Comparison of ENCODE assay signal across 15 mouse cellular contexts in the genomic region with DNA sequence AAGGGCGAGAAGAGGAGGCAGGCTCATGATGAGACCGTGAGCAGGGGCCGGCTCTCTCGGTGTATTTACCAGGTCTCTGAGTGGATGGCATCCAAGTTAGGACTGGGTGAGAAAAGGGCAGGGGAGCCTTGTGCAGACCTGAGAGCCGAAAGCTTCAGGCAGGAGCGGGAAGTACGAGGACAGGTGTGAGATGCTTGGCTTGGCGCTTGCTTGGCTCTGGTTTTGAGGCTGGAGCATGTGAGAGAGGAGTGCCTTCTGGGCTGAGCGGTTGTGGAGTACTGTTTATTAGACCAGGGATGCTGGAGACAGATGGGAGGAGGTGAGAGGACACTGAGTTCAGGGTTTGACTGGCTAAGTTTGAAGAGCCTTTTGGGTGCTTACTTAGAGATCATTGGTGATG. TPM values are rescaled to one million over a fixed set of nuclear protein-coding genes. Genes with fewer than 3 reads are reported as not detected.
A peak's percentile ranks its signal among the peaks of the same experiment; 100 is the strongest.
DNase-seq lines count a peak whose midpoint lies in the region; ATAC-seq and TF ChIP-seq lines count a peak whose summit lies in the region.
"Had no signal": no experiment of that assay in that cellular context is flagged by ENCODE, and none has a peak within 500 bp of the region (broad histone marks: within the 10 kb centered on the region; RNA-seq: fewer than 3 reads in every experiment).

No protein-coding gene starts in this region.

- WGBS in hindbrain, embryonic 16.5 days = 65% methylated on average over 9 of the region's 9 CpGs
- WGBS in hindbrain, embryonic 11.5 days = 80% methylated on average over 9 of the region's 9 CpGs
- WGBS in midbrain, embryonic 10.5 days = 86% methylated on average over 9 of the region's 9 CpGs
- 78% methylated on average over 9 of the region's 9 CpGs for WGBS in midbrain, embryonic 14.5 days
- 18% methylated on average over 9 of the region's 9 CpGs for WGBS in cerebellum, adult 2 months
- 62% methylated on average over 9 of the region's 9 CpGs for WGBS in forebrain, embryonic 15.5 days

- no peak overlapping the region for H3K27ac ChIP-seq in hindbrain, embryonic 16.5 days (ENCODE audit: low read depth, low read length)
- H3K27ac ChIP-seq in hindbrain, embryonic 11.5 days (ENCODE audit: low read depth, low read length) = no peak overlapping the region
- peak overlapping the region; percentile 33; the same call in 1 of the 2 replicates for H3K27ac ChIP-seq in midbrain, embryonic 10.5 days (replicated peaks)
- no peak overlapping the region for H3K27ac ChIP-seq in midbrain, embryonic 14.5 days (replicated peaks; ENCODE audit: low read depth, low read length)
- no peak overlapping the region for H3K27ac ChIP-seq in cerebellum, adult 2 months (ENCODE audit: insufficient read depth, low read length)
- peak overlapping the region; percentile 1; the same call in 1 of the 2 replicates for H3K27ac ChIP-seq in forebrain, embryonic 15.5 days (replicated peaks)

- TF ChIP-seq POLR2A in cerebellum, adult 2 months (IDR thresholded peaks at IDR 0.05; ENCODE audit: borderline replicate concordance, insufficient read depth, low read length) = no peak

- H3K4me2 ChIP-seq in hindbrain, embryonic 16.5 days (ENCODE audit: low read length) = no peak overlapping the region
- H3K4me2 ChIP-seq in hindbrain, embryonic 11.5 days (replicated peaks; ENCODE audit: low read depth, low read length) = no peak overlapping the region
- no peak overlapping the region for H3K4me2 ChIP-seq in midbrain, embryonic 14.5 days (ENCODE audit: low read length)
- H3K4me2 ChIP-seq in forebrain, embryonic 15.5 days (replicated peaks) = no peak overlapping the region

- H3K4me1 ChIP-seq in hindbrain, embryonic 16.5 days (ENCODE audit: control insufficient read depth, insufficient read depth, low read depth, low read length) = peaks cover 12% of the 10 kb centered on the region
- H3K4me1 ChIP-seq in hindbrain, embryonic 11.5 days (replicated peaks; ENCODE audit: control insufficient read depth, insufficient read depth, low read length) = no peaks in the 10 kb centered on the region; the same call in 1 of the 2 replicates
- peaks cover 13% of the 10 kb centered on the region for H3K4me1 ChIP-seq in midbrain, embryonic 10.5 days
- H3K4me1 ChIP-seq in midbrain, embryonic 14.5 days (ENCODE audit: control insufficient read depth, insufficient read depth, low read length) = peaks cover 10% of the 10 kb centered on the region
- H3K4me1 ChIP-seq in cerebellum, adult 2 months (ENCODE audit: control insufficient read depth, insufficient read depth, low read length) = peaks cover 18% of the 10 kb centered on the region
- peaks cover 12% of the 10 kb centered on the region for H3K4me1 ChIP-seq in forebrain, embryonic 15.5 days

- no peak for TF ChIP-seq CTCF in cerebellum, adult 2 months (IDR thresholded peaks at IDR 0.05; ENCODE audit: borderline replicate concordance, insufficient read depth, low read depth, low read length)

- no peak overlapping the region for H3K9ac ChIP-seq in hindbrain, embryonic 16.5 days (ENCODE audit: low read depth, low read length)
- H3K9ac ChIP-seq in hindbrain, embryonic 11.5 days (ENCODE audit: low read depth, low read length) = no peak overlapping the region
- H3K9ac ChIP-seq in midbrain, embryonic 14.5 days (replicated peaks; ENCODE audit: low read length) = no peak overlapping the region
- no peak overlapping the region for H3K9ac ChIP-seq in forebrain, embryonic 15.5 days (replicated peaks)

- no peak for DNase-seq in hindbrain, embryonic 11.5 days (ENCODE audit: low spot score)
- no peak for DNase-seq in midbrain, embryonic 10.5 days (ENCODE audit: low spot score)
- DNase-seq in midbrain, embryonic 14.5 days = no peak
- peak; percentile 41 to 49 for DNase-seq in cerebellum, adult 2 months
- DNase-seq in retina, postnatal 1 day = no peak
- no peak for DNase-seq in thymus, postnatal 10 days (ENCODE audit: low spot score in 2 of 2)
- DNase-seq: gastrocnemius, postnatal 36 days; lung, adult 18-20 months had no signal

- no peaks in the 10 kb centered on the region for H3K27me3 ChIP-seq in hindbrain, embryonic 16.5 days (replicated peaks; ENCODE audit: control insufficient read depth, insufficient read depth, low read length)
- H3K27me3 ChIP-seq in hindbrain, embryonic 11.5 days (ENCODE audit: control insufficient read depth, insufficient read depth, low read length) = no peaks in the 10 kb centered on the region
- H3K27me3 ChIP-seq in midbrain, embryonic 10.5 days (ENCODE audit: low read depth, poor library complexity, severe bottlenecking) = no peaks in the 10 kb centered on the region
- H3K27me3 ChIP-seq in midbrain, embryonic 14.5 days (ENCODE audit: control insufficient read depth, insufficient read depth, low read length) = no peaks in the 10 kb centered on the region
- H3K27me3 ChIP-seq in cerebellum, adult 2 months (ENCODE audit: control insufficient read depth, insufficient read depth, low read length) = no peaks in the 10 kb centered on the region
- H3K27me3 ChIP-seq in forebrain, embryonic 15.5 days = no peaks in the 10 kb centered on the region

- no peaks in the 10 kb centered on the region for H3K36me3 ChIP-seq in hindbrain, embryonic 16.5 days (ENCODE audit: control insufficient read depth, insufficient read depth, low read length)
- no peaks in the 10 kb centered on the region for H3K36me3 ChIP-seq in hindbrain, embryonic 11.5 days (ENCODE audit: control insufficient read depth, insufficient read depth, low read length)
- H3K36me3 ChIP-seq in midbrain, embryonic 10.5 days = no peaks in the 10 kb centered on the region
- H3K36me3 ChIP-seq in midbrain, embryonic 14.5 days (ENCODE audit: control insufficient read depth, insufficient read depth, low read length) = no peaks in the 10 kb centered on the region
- no peaks in the 10 kb centered on the region for H3K36me3 ChIP-seq in forebrain, embryonic 15.5 days

- no peaks in the 10 kb centered on the region for H3K9me3 ChIP-seq in hindbrain, embryonic 16.5 days (ENCODE audit: control insufficient read depth, low read length)
- H3K9me3 ChIP-seq in hindbrain, embryonic 11.5 days (ENCODE audit: control insufficient read depth, low read length) = no peaks in the 10 kb centered on the region
- no peaks in the 10 kb centered on the region for H3K9me3 ChIP-seq in midbrain, embryonic 10.5 days (replicated peaks)
- no peaks in the 10 kb centered on the region for H3K9me3 ChIP-seq in midbrain, embryonic 14.5 days (ENCODE audit: control insufficient read depth, low read length)
- H3K9me3 ChIP-seq in forebrain, embryonic 15.5 days = no peaks in the 10 kb centered on the region

- peak; percentile 46; the same call in 1 of the 2 replicates for ATAC-seq in hindbrain, embryonic 16.5 days
- no peak for ATAC-seq in hindbrain, embryonic 11.5 days (ENCODE audit: low FRiP score)
- ATAC-seq in midbrain, embryonic 14.5 days (ENCODE audit: low FRiP score, low TSS enrichment) = no peak
- ATAC-seq in forebrain, embryonic 15.5 days (replicated peaks) = no peak
- ATAC-seq: activated CD4-positive, CD25-positive, alpha-beta regulatory T cell, adult 4 months; CD4-positive, CD25-positive, alpha-beta regulatory T cell, adult 4 months; intestine, embryonic 16.5 days had no signal

- no peak overlapping the region for H3K4me3 ChIP-seq in hindbrain, embryonic 16.5 days (ENCODE audit: low read length)
- H3K4me3 ChIP-seq in hindbrain, embryonic 11.5 days (ENCODE audit: low read depth, low read length) = no peak overlapping the region
- H3K4me3 ChIP-seq in midbrain, embryonic 10.5 days = no peak overlapping the region
- no peak overlapping the region for H3K4me3 ChIP-seq in midbrain, embryonic 14.5 days (replicated peaks; ENCODE audit: low read depth, low read length)
- no peak overlapping the region for H3K4me3 ChIP-seq in cerebellum, adult 2 months (replicated peaks; ENCODE audit: insufficient read depth, low read depth, low read length)
- no peak overlapping the region for H3K4me3 ChIP-seq in forebrain, embryonic 15.5 days

RNA-seq across cellular contexts. Expression of a gene that starts 9.0 kb away (rescaled TPM):
- polyA plus RNA-seq in hindbrain, embryonic 16.5 days (2015; fragmentation: Nextera tagmentation; extraction: Ambion mirVana) = 0.19 TPM in 1 of 2 replicates, not detected in the other
- polyA plus RNA-seq in hindbrain, embryonic 11.5 days (2014; fragmentation: Nextera tagmentation; extraction: Ambion mirVana) = not detected in 2 replicates
- polyA plus RNA-seq in midbrain, embryonic 10.5 days (2016; fragmentation: Nextera tagmentation; extraction: Ambion mirVana) = not detected in 2 replicates
- polyA plus RNA-seq in midbrain, embryonic 14.5 days (2014; fragmentation: Nextera tagmentation; extraction: Ambion mirVana) = not detected in 2 replicates
- not detected in 2 replicates for polyA plus RNA-seq in cerebellum, adult 2 months (2012; rRNA removed)
- polyA plus RNA-seq in forebrain, embryonic 15.5 days (2015; fragmentation: Nextera tagmentation; extraction: Ambion mirVana) = not detected in 2 replicates
- polyA plus RNA-seq: heart, embryonic 16.5 days; intestine, embryonic 16.5 days; neural tube, embryonic 14.5 days had no signal

RNA-seq across cellular contexts. Expression of a gene that starts 27.2 kb away (rescaled TPM):
- polyA plus RNA-seq in hindbrain, embryonic 16.5 days (2015; fragmentation: Nextera tagmentation; extraction: Ambion mirVana) = 15.9 and 17.5 TPM in 2 replicates
- polyA plus RNA-seq in hindbrain, embryonic 11.5 days (2014; fragmentation: Nextera tagmentation; extraction: Ambion mirVana) = 11.4 and 16.2 TPM in 2 replicates
- 11.5 and 15.0 TPM in 2 replicates for polyA plus RNA-seq in midbrain, embryonic 10.5 days (2016; fragmentation: Nextera tagmentation; extraction: Ambion mirVana)
- 22.0 and 28.4 TPM in 2 replicates for polyA plus RNA-seq in midbrain, embryonic 14.5 days (2014; fragmentation: Nextera tagmentation; extraction: Ambion mirVana)
- polyA plus RNA-seq in cerebellum, adult 2 months (2012; rRNA removed) = 29.3 and 29.8 TPM in 2 replicates
- polyA plus RNA-seq in forebrain, embryonic 15.5 days (2015; fragmentation: Nextera tagmentation; extraction: Ambion mirVana) = 14.7 and 17.3 TPM in 2 replicates

Comparison
In these comparisons a context has a peak if more than half of its experiments do, and no peak if none do; other contexts are left out.
1. H3K27ac ChIP-seq: peak in midbrain, embryonic 10.5 days (single experiment) and forebrain, embryonic 15.5 days (single experiment); none in hindbrain, embryonic 16.5 days (single experiment), hindbrain, embryonic 11.5 days (single experiment), midbrain, embryonic 14.5 days (single experiment) and cerebellum, adult 2 months (single experiment).
2. DNase-seq: peak in cerebellum, adult 2 months (2 of 2); none in hindbrain, embryonic 11.5 days (single experiment), midbrain, embryonic 10.5 days (single experiment), midbrain, embryonic 14.5 days (single experiment), retina, postnatal 1 day (single experiment) and thymus, postnatal 10 days (0 of 2).